Mouse (Mus musculus): ENCODE data around the gene St5.

Gene St5

GRCm38 (mm10) chr7:109568391-109568892 is 135.0 kb downstream of the St5 start:
- no peak for DNase-seq (ENCODE audit: low spot score in 2 of 2)

GRCm38 (mm10) chr7:109566841-109567768 is 136.3 kb downstream of the St5 start:
- no peak for DNase-seq (ENCODE audit: low spot score in 2 of 2)

DNA sequence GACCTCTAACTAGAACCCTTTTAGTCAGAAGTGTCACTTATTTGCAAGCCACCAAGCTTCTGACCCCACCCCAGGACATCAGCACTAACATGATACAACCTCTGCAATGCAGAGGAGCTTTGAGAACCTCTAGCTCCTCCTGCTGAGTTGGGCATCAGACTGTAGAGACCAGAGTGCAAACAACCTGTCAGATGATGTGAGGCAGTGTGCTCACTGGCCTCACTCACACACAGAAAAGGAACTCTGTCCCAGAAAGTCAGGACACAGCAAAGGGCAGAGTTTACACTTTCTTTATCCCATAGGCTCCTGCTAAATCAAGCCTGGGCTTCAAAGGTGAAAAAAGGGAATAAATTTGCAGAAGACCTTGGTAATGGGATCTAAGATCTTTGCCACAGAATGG is 137.1 kb downstream of the St5 start:
- DNase-seq (ENCODE audit: low spot score in 2 of 2), result no peak

- no peak for DNase-seq (ENCODE audit: low spot score in 2 of 2)
These were observed 139.5 kb downstream of the St5 start for GRCm38 (mm10) chr7:109563775-109564362.

DNA sequence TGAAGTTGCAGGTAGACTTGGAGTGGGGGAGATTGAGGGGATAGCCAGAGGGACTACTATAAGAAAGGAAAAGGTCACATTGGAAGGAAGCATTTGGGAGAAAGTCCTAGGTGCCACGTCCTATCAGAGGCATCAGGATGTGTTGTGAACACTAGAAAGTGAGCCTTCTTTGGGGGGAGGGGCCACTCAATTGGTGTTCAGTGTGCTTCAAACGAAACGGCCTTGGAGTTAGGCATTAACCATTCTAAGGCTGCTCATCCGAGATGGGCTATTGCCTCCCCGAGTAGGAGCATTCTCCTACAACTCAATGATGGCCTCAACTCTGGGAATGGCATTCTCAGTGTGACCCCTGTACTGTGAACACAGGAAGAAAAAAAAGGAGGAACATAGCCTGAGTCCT is 140.7 kb downstream of the St5 start:
- no peak for DNase-seq (ENCODE audit: low spot score in 2 of 2)

DNA sequence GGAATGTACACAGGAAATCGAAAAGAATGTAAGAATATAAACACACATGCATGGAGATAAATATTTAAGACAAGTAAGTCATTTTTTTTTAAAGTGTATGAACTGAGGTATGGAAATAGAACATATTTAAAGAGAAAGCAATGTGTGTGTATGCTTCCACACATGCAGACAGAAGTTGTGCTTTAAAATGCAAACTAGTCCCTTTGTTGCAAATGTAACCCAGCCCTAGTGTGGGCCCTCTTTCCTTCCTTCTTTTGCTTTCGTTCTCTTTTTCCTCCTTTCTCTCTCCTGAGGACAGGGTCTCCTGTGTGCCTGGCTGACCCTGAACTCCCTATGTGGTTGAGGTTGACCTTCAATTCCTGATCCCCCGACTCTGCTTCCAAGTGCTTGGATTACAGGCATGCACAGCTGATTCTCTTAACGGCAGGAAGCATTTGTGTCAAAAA is 141.2 kb downstream of the St5 start:
- DNase-seq (ENCODE audit: low spot score in 2 of 2), result no peak

GRCm38 (mm10) chr7:109561466-109562153 is 141.8 kb downstream of the St5 start:
- DNase-seq (ENCODE audit: low spot score in 2 of 2), result no peak

- DNase-seq (ENCODE audit: low spot score in 2 of 2), result no peak
These were observed 143.9 kb downstream of the St5 start for GRCm38 (mm10) chr7:109559536-109559935.

- no peak for DNase-seq (ENCODE audit: low spot score in 2 of 2)
These were observed 156.7 kb downstream of the St5 start for GRCm38 (mm10) chr7:109546726-109547125.

GRCm38 (mm10) chr7:109546186-109546585 is 157.2 kb downstream of the St5 start:
- DNase-seq (ENCODE audit: low spot score in 2 of 2), result no peak

DNA sequence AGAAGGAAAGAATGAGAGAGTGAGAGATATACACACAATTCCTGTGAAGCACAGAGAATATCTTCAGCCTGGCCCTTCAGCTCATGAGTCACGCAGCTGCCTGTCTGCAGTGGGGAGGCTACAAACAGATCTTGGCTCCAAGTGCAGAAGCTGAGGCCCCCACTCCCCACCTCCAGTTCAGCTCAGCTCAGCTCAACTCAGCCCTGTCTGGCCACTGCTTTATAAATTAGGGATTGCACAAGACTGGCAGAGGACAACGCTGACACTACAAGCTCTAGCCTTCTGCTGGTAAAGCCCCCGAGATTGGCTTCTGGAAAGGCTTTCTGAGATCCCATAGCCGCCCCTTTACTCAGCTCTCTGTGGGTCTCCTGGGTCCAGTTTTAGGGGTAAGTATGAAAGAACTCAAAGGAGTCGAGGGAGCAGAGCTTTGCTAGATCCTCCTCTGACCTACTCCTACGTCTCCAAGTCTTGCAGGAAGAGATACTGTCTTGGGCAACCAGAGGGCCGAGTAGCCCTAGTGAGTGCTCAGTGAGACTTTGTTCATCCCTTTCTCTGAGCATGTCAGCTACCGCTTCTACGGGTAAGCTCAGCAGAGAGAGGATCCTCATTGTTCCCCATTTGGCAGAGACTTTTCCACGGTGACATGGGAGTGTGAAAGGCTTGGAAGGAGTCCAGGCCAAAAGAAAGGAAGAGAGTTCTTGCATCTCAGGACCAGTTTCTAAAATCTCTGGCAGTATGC is 158.0 kb downstream of the St5 start:
- peak in 1 of 2 experiments; percentile 38 for DNase-seq (ENCODE audit: low spot score in 2 of 2)

DNA sequence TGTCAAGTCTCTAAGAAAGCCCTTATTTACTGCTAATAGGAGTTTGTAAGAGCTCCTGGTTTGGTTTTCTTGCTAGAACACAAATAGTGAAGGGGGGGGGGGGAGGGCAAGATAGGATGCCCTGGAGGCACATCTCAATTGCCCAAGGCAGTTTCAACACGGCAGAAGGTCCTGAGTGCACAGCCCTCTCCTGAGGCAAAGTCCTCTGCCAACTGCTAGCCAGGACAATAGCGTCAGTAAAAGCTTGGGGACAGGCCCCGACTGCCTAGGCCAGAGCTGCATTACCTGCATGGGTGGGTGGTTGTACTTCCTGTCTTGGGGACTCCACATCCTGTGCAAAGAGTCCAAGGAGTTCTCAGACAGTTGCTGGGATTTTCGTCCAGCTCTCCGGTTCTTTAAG is 158.6 kb downstream of the St5 start:
- no peak for DNase-seq (ENCODE audit: low spot score in 2 of 2)

DNA sequence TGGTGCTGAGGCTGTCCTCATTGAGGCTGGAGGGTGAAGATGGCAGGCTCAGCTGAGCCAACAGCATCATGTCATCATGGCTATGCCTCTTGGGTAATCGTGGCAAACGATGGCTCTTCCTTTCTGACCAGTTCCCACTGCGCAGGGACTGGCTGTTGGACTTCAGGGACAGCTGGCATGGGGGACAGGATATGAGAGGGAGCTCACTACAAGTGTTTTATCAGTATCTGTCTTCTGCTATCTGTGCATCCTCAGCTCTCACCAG is 161.1 kb downstream of the St5 start:
- no peak for DNase-seq (ENCODE audit: low spot score in 2 of 2)

GRCm38 (mm10) chr7:109541609-109542363 is 161.6 kb downstream of the St5 start:
- DNase-seq (ENCODE audit: low spot score in 2 of 2), result no peak

DNA sequence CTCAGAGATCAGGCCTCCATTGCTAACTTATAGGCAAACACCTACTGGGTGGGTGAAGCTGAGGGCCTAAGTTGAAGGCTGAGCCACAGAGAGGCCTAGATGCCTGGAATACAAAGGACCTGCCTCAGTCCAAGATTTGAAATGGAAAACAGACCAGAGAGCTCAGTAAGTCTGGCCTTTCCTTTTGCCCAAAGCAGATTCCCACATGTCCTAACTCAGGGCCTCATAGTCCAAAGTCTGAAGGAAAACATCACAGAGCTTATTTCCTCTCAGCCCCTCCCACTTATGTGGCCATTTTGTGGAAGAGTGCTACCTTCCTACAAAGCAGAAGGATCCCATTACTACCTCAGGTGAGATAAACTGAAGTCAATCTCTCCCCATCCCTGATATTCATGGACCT is 162.5 kb downstream of the St5 start:
- no peak for DNase-seq (ENCODE audit: low spot score in 2 of 2)

DNA sequence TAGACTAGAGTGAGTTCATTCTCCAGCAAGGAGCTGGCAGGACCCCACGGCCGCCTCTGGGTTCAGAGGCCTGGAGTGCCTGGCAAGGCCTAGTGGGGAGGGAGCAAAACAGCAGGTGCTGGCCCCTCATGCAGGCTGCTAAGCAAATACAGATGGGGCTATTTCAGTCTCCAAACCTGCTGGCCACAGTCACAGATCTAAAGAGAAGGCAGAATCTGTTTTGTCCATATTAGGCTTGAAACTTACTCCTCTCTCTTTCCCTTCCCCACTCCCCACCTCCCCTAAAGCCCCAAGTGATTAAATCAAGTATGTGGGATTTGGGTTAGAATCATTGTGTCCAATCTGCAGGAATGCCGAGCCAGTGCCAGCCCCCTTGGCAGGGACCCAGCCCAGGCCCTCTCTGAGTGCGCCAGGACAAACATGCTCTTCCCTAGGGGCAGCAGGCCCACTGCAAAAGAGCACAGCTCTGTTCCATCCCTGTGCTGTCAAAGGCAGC is 166.9 kb downstream of the St5 start:
- no peak for DNase-seq (ENCODE audit: low spot score in 2 of 2)

DNA sequence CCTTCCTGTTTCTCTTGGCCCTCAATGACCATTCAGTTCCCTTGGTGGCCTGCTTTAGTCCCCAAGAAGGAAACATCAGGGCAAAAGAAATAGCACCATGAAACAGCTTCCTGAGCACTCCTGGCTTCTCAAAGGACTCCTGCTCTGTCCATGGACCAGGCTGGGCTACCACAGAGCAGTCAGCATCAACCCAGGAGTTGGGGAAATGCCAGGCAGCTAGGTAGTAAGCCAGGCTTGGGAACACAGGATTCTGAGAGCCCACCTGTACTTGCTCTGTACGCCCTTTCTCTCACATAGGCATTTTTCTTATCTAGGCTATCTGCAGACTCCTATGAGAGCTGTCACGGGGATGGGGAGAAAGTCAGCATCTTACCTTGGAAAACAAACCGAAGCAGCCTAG is 168.5 kb downstream of the St5 start:
- no peak for DNase-seq (ENCODE audit: low spot score in 2 of 2)

- no peak for DNase-seq (ENCODE audit: low spot score in 2 of 2)
These were observed 169.5 kb downstream of the St5 start for GRCm38 (mm10) chr7:109533888-109534287.

- DNase-seq (ENCODE audit: low spot score in 2 of 2), result no peak
These were observed 170.3 kb downstream of the St5 start for GRCm38 (mm10) chr7:109533129-109533528.

DNA sequence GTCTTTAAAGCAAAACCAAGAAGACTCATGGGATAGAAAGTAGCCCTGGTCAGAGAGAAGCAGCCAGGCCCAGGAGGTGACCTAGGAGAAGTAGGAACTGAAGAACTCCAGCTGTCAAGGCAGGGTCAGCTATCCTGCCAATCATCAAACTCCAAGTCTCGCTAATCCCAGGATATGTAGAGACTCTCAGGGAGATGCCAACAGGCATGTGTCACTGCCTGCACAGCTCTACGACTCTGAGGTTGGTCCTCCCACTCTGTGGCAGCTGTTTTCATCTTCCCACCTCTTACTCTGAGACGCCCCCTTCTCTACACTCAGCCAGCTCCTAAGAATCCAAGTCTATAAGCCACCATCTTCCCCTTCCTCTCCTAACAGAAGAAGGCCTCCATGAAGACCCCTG is 170.7 kb downstream of the St5 start:
- DNase-seq (ENCODE audit: low spot score in 2 of 2), result peak; percentile 36 to 45

DNA sequence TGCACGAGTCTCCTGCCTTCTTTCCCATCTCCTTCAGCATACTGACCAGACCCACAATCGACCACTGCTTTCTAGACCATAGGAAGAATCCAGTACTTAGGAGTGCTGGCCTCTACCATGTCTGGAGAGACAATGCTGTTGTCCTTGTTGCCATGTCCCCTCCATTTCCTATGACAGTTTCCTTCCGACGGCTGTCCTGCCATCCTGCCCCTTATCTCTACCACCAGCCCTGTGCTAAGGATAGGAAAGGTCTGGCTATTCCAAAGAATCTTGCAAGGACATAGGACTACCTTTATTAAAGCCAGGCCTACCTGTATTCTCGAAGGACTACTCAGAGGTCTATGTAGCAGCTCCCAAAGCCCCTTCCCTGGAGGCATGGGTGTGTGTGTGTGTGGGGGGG is 171.9 kb downstream of the St5 start:
- DNase-seq (ENCODE audit: low spot score in 2 of 2), result no peak
